Mouse (Mus musculus) hindlimb bud, embryonic 11.5 days (tissue): Measurements from ENCODE around the gene Atp13a5.

Source experiments
- DNase-seq: peaks from one replicate; pipeline ENCODE4 v3.0.0-alpha.2; 2012; ENCODE audit warnings: low read depth, low spot score; ENCODE audit errors: extremely low spot score

Atp13a5 gene

DNA sequence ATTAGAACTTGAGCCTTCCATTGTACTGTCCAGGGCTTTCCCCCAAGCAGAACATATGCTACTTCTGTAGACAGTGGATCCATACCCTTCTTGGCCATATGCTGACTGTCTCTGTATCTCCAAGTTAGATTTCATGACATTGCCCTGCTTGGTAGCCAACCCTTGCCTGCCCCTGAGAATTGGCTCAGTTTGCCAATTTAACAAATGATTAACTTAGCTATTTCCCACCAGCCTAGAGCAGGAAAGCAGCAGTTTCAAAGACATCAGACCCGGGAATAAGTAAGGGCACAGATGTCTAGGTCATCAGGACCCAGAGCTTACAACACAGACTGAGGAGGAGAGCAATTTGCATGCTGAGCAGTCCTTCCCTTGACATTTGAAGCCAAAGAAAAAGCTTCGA lies 173.0 kb downstream of the Atp13a5 start:
- no peak for DNase-seq

DNA sequence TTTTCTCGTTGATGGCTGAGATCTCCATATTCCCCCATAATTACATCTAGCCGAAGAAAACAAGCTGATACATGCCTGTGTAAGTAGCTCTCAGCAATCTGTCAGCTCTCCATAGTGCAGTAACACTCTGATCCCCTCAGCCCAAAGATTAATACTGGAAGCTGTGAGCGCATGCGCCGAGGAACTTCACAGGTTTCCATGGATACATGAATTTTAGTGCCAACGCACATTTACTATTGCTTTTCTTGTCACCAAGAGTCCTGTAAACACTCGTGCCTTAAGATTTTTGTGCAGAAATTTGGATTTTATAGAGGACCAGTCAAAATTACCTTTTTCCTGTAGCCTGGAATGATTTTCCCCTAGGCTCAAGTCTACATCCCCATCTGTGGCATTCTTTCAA lies 173.7 kb downstream of the Atp13a5 start:
- DNase-seq, result no peak

DNA sequence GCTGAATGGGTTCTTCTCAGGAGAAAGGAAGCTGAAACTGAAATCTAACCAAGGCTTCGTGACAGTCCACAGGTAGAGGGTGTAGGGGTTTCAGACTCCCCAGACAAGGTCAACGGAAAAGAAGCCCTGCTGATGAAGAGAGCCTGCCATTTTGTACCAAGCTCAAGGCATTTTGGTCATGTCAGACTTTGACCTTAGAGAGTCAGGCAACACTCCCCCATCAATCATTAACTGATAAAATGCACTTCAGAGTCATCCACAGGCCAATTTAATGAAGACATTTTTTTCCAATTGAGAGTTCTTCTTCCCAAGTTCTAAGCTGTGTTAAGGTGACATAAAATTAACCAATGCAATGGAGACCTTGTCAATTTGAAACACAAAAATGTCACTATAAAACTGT lies 177.4 kb downstream of the Atp13a5 start:
- no peak for DNase-seq

DNA sequence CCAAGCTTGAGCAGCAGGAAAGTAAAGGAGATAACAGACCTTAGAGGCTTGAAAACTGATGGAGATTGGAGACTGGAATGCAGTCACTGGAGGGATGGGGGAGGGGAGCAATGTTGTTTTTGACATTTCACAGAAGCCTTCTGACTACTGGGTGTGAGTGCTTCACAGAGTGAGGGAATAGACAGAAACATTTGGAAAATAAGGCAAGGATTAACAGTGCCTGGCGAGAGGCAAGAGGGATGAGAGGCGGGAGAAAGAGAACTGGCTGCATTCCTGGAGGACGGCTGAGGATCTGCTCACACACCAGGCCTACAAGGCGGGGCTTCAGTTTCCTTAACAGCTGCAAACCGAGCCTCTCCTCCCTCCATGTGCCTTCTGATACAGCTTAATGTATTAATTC lies 180.1 kb downstream of the Atp13a5 start:
- no peak for DNase-seq

DNA sequence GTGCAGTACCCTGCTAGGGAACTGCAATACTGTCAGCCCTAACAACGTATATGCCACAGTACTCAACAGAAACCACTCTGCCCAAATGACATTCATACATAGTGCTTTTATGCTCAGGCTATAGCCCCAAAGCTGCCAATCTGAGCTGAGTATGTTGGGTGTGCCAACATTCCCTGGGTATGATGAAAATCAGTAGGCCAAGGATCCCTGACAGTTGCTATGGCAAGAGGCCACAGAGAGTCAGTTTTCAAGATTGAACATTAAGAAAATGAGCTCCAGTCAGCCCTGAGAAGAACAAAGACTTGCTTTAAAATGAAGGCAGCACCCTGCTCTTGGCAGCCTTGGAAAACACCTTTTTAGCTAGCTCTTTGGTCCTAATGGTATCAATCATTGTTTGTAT lies 183.4 kb downstream of the Atp13a5 start:
- DNase-seq, result no peak

GRCm38 (mm10) chr16:29193981-29194380 lies 184.6 kb downstream of the Atp13a5 start:
- DNase-seq, result no peak

GRCm38 (mm10) chr16:29192911-29193310 lies 185.6 kb downstream of the Atp13a5 start:
- no peak for DNase-seq
